13 mouse cellular contexts compared by ENCODE assay signal in the genomic region with DNA sequence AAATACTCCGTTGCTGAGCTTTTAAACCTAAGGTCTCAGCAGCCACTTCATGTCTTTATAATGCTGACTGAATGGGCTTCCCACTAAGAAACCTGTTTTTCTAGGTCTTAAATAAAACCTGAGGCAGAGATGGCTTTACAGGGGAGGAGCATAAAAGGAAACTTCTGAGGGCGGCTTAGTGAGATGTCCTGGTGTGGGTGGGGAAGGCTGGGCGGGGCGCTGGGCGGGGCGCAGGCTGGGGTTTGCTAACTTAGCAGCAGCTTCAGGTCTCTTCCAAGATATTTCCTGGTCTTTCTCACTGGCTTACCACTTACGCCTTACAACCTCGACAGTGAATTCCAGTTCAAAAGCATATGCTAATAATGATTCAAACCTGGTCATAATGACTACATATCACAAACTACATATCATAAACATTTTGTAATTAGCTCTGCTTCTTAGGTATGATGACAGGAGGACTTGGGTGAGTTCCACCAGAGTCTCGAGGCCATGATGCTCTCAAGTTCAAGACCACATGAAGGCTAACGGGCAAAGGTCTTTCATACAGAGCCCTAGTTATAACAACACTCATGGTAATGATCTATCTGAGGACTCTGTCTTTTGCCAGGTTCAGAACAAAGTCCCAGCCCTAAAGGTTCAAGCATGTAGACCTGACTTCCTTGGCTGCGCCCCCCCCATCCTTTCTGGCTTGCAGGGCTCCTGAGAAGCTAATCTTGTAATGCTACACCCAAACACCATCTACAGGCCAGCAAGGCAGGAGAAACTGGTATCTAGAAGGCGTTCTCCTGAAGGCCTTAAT. TPM values are rescaled to one million over a fixed set of nuclear protein-coding genes. Genes with fewer than 3 reads are reported as not detected.
DNase-seq lines count a peak whose midpoint lies in the region; ATAC-seq and TF ChIP-seq lines count a peak whose summit lies in the region.
"Had no signal": no experiment of that assay in that cellular context is flagged by ENCODE, and none has a peak within 500 bp of the region (broad histone marks: within the 10 kb centered on the region; RNA-seq: fewer than 3 reads in every experiment).

No protein-coding gene starts in this region.

- no peak for TF ChIP-seq CTCF in ES-Bruce4 (IDR thresholded peaks at IDR 0.05; ENCODE audit: low read depth, low read length)

- H3K4me2 ChIP-seq in limb, embryonic 15.5 days, result no peak overlapping the region
- H3K4me2 ChIP-seq in forebrain, embryonic 14.5 days (ENCODE audit: low read length), result no peak overlapping the region
- H3K4me2 ChIP-seq: liver, embryonic 15.5 days had no signal

- H3K27me3 ChIP-seq in ES-Bruce4 (ENCODE audit: control insufficient read depth, insufficient read depth, low read length, poor library complexity, severe bottlenecking), result no peaks in the 10 kb centered on the region
- H3K27me3 ChIP-seq in limb, embryonic 15.5 days, result 0 out of 2 replicates have a peak, but pooled peaks cover 4% of the 10 kb centered on the region
- H3K27me3 ChIP-seq in forebrain, embryonic 14.5 days (replicated peaks; ENCODE audit: control insufficient read depth, insufficient read depth, low read length), result no peaks in the 10 kb centered on the region
- H3K27me3 ChIP-seq: liver, embryonic 15.5 days had no signal

- peak; percentile 18 for DNase-seq in embryo, embryonic 11 days
- no peak for DNase-seq in embryo, embryonic 10 days (ENCODE audit: low spot score)
- DNase-seq in induced T-regulatory cell, adult 2 months (ENCODE audit: low read depth), result peak; percentile 26
- no peak for DNase-seq in spleen, adult 12 weeks (ENCODE audit: low spot score)
- DNase-seq in forebrain, embryonic 14.5 days (ENCODE audit: low spot score), result no peak
- no peak for DNase-seq in retina, postnatal 1 day
- DNase-seq: cerebellum, adult 18-20 months; gastrocnemius, adult 2 months; right cerebral cortex, postnatal 4 days had no signal

- no peak for TF ChIP-seq POLR2A in ES-Bruce4 (IDR thresholded peaks at IDR 0.05; ENCODE audit: insufficient read depth, low read length)

- H3K9me3 ChIP-seq in ES-Bruce4 (replicated peaks; ENCODE audit: control insufficient read depth, insufficient read depth, low read length, poor library complexity, severe bottlenecking), result no peaks in the 10 kb centered on the region
- H3K9me3 ChIP-seq in limb, embryonic 15.5 days, result no peaks in the 10 kb centered on the region
- no peaks in the 10 kb centered on the region for H3K9me3 ChIP-seq in forebrain, embryonic 14.5 days (replicated peaks; ENCODE audit: control insufficient read depth, low read length)
- H3K9me3 ChIP-seq: hindbrain, embryonic 10.5 days; liver, embryonic 15.5 days had no signal

- 32% methylated on average over 12 of the region's 12 CpGs for WGBS in limb, embryonic 15.5 days
- 40% methylated on average over 12 of the region's 12 CpGs for WGBS in forebrain, embryonic 14.5 days

- H3K9ac ChIP-seq in ES-Bruce4 (ENCODE audit: low read depth, poor library complexity, severe bottlenecking), result no peak overlapping the region
- H3K9ac ChIP-seq in limb, embryonic 15.5 days, result no peak overlapping the region
- H3K9ac ChIP-seq in forebrain, embryonic 14.5 days (ENCODE audit: low read length), result no peak overlapping the region
- H3K9ac ChIP-seq: liver, embryonic 15.5 days had no signal

- H3K36me3 ChIP-seq in ES-Bruce4 (ENCODE audit: control insufficient read depth, insufficient read depth, low read length, poor library complexity, severe bottlenecking), result no peaks in the 10 kb centered on the region
- H3K36me3 ChIP-seq in limb, embryonic 15.5 days, result no peaks in the 10 kb centered on the region
- no peaks in the 10 kb centered on the region for H3K36me3 ChIP-seq in forebrain, embryonic 14.5 days (ENCODE audit: control insufficient read depth, insufficient read depth, low read length)
- H3K36me3 ChIP-seq: hindbrain, embryonic 10.5 days; liver, embryonic 15.5 days had no signal

- H3K27ac ChIP-seq in ES-Bruce4 (ENCODE audit: insufficient read depth, low read length), result peak overlapping the region; percentile 61
- peak overlapping the region; percentile 66; the same call in 1 of the 2 replicates for H3K27ac ChIP-seq in limb, embryonic 15.5 days
- H3K27ac ChIP-seq in forebrain, embryonic 14.5 days (ENCODE audit: low read depth, low read length), result no peak overlapping the region
- H3K27ac ChIP-seq: gastrocnemius, adult 2 months; hindbrain, embryonic 10.5 days; liver, embryonic 15.5 days had no signal

- no peak for ATAC-seq in limb, embryonic 15.5 days (ENCODE audit: insufficient number of reproducible peaks, low FRiP score, low TSS enrichment, low read depth)
- ATAC-seq in forebrain, embryonic 14.5 days, result no peak

- TF ChIP-seq EP300 in ES-Bruce4 (IDR thresholded peaks at IDR 0.05; ENCODE audit: insufficient read depth, low read depth, low read length), result 0 out of 2 replicates have a peak, but pooled peaks have one; percentile 29

- H3K4me3 ChIP-seq in ES-Bruce4 (ENCODE audit: low read depth, low read length), result no peak overlapping the region
- no peak overlapping the region for H3K4me3 ChIP-seq in limb, embryonic 15.5 days
- no peak overlapping the region for H3K4me3 ChIP-seq in forebrain, embryonic 14.5 days (ENCODE audit: low read depth, low read length)
- H3K4me3 ChIP-seq: gastrocnemius, adult 2 months; hindbrain, embryonic 10.5 days; liver, embryonic 15.5 days had no signal

- peaks cover 23% of the 10 kb centered on the region for H3K4me1 ChIP-seq in ES-Bruce4 (ENCODE audit: control insufficient read depth, insufficient read depth, low read length)
- H3K4me1 ChIP-seq in limb, embryonic 15.5 days, result peaks cover 27% of the 10 kb centered on the region
- H3K4me1 ChIP-seq in forebrain, embryonic 14.5 days (ENCODE audit: control insufficient read depth, insufficient read depth, low read length), result no peaks in the 10 kb centered on the region

RNA-seq across cellular contexts. Expression of a gene that starts 30.7 kb away (rescaled TPM):
- polyA plus RNA-seq in ES-Bruce4 (2011; ENCODE audit: insufficient read depth, insufficient read length, low read depth, missing spikeins), result 108 and 126 TPM in 2 replicates
- polyA plus RNA-seq in limb, embryonic 15.5 days (2015; fragmentation: Nextera tagmentation; extraction: Ambion mirVana), result 12.3 and 13.2 TPM in 2 replicates
- polyA plus RNA-seq in forebrain, embryonic 14.5 days (2014; fragmentation: Nextera tagmentation; extraction: Ambion mirVana), result 2.7 and 3.3 TPM in 2 replicates

Comparison
In these comparisons a context has a peak if more than half of its experiments do, and no peak if none do; other contexts are left out.
1. DNase-seq: peak in embryo, embryonic 11 days (single experiment) and induced T-regulatory cell, adult 2 months (single experiment); none in embryo, embryonic 10 days (single experiment), spleen, adult 12 weeks (single experiment), forebrain, embryonic 14.5 days (single experiment) and retina, postnatal 1 day (single experiment).